Mouse (Mus musculus) heart, postnatal 4 days (tissue): ENCODE measurements around the gene Cd300a. TPM values are rescaled to one million over a fixed set of nuclear protein-coding genes. Genes with fewer than 3 reads are reported as not detected.

ENCODE experiments used
- DNase-seq: peaks from one replicate; pipeline ENCODE4 v3.0.0; 2021
- total RNA-seq, 2 experiments: library from RNA; stranded (reverse); gene quantifications; 2 replicates each; pipeline ENCODE4 v1.2.3; 2021

The Cd300a gene
- total RNA-seq, 2 experiments from 2014 or later, result 0.79 to 0.83 TPM

DNA sequence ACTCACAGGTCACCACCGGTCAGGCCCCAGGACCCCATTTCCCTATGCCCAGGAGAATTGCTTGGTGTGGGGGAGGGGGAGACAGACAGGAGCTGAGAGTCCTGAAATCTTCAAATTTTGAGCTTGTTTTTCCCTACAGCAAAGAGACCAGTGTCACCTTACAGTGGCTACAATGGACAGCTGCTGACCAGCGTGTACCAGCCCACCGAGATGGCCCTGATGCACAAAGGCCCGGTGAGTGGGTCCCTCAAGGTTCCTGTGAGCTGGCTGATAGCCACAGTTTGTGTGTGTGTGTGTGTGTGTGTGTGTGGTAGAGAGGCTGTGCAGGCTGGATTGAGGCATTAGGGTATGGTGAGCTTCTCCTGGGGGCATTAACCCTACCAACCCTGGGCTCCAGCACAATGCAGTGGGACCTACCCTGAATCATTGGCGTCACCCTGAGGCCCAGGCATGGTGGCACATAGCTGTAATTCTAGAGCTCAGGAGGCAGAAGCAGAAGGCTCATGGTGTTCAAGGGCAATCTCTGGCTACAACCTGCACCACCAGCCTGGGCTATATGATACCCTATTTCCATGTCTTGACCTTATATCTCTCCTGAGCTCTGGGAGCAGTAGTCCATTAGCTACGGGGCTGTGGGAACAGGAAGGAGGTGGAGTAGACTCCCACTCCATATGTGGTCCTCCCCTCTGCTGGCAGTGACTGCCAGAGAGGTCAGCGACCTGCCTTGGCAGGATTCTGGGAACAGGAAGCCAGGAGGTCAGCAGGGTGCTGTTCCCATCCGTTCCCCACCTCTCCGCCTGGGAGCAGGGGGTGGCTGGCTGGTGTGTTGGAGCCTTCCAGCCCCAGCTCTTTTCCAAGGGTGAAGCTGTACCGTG, 23.1 kb upstream of the Cd300a start:
- peak; percentile 67 for DNase-seq

DNA sequence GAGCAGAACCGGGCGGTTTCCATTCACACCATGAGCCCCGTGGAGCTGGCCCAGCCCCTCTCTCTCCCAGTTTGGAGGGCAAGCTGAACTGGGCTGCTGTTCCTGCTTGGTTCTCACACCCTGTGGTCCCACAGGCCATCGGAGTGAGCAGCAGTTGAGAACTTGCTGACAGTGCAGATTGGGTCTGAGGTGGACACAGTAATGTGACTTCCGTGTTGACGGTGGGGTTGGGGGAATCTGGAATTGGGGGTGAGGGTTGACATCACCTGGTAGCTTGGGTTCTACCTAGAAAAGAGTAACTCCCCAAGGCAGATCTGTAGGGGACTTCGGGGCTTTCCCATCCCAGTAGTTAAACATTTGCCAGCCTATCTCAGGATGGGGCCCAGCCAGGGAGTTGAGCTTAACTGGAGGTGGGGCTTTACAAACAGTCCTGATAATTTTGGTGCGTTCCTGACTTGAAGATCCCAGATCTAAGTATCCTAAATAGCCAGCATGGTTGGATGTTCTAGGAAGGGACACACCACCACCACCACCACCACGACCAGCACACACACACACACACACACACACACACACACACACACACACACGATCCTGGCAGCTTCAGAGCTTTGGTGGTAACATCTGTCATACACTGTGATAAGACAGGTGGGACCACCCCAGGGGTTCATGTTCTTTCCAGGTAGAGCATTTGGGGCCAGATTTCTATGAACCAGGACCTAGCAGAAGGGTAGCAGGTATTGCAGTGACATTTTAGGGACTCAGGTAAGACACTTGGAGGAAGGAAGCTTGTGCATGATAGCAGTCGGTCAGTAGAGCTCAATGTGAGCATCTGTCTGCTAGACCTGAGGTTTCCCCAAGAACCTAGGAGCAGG, 22.2 kb upstream of the Cd300a start:
- DNase-seq, result no peak

DNA sequence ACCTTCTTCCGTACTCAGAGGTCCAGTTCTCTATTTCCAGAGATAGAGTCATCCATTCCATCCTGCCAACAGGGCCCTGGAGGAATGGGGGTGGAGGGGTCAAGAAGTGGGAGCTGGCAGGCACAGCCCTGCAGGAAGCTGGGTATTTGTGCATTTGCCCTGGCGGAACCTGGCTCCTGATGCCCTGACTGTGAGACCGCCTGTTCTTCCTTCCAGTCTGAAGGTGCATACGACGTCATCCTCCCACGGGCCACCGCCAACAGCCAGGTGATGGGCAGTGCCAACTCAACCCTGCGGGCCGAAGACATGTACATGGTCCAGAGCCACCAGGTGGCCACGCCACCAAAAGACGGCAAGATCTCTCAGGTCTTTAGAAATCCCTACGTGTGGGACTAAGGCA, 21.6 kb upstream of the Cd300a start:
- DNase-seq, result no peak

DNA sequence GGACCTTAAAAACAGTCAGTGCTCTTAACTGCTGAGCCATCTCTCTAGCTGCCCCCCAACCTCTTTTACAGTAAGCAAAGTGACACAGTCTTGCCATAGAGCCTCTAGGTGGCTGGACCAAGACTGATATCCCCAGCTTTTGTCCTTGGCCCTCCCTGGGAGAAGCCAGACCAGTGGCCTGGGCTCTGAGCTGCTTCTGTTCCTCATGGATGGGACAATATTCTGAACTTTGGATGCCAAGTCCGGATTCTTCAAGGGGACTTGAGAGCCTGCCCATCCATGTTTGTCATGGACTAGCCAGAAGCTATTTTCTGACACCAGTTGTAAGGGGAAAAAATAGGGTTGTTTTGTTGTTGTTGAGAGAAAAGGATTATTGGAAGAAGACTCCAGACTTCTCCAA, 20.1 kb upstream of the Cd300a start:
- no peak for DNase-seq

GRCm38 (mm10) chr11:114871540-114871939, 18.3 kb upstream of the Cd300a start:
- DNase-seq, result no peak

GRCm38 (mm10) chr11:114873022-114873817, 16.6 kb upstream of the Cd300a start:
- peak; percentile 36 for DNase-seq

- DNase-seq, result no peak
Measured at GRCm38 (mm10) chr11:114874226-114875145, 15.4 kb upstream of the Cd300a start.

- no peak for DNase-seq
Measured at GRCm38 (mm10) chr11:114875301-114875801, 14.5 kb upstream of the Cd300a start.

GRCm38 (mm10) chr11:114876176-114876575, 13.7 kb upstream of the Cd300a start:
- DNase-seq, result no peak

GRCm38 (mm10) chr11:114876621-114877020, 13.2 kb upstream of the Cd300a start:
- no peak for DNase-seq

DNA sequence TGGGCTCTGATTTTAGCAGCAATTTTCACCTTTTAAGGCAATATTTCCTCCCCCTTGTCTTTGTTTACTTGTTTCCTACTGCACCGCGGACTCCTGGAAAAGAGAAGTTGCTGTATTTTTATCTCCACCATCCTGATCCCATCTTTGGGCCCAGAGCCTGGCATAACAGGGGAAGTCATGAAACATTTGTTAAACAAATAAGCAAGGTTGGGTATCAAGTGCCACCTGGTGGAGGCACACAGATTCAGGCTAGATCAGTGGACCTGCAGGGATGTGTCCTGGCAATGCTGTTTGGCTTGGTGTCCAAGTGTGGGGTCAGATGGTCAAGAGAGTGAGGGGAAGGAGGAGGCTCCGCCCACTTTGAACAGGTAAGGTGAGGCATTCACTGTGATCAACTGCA, 12.7 kb upstream of the Cd300a start:
- DNase-seq, result peak; percentile 71

DNA sequence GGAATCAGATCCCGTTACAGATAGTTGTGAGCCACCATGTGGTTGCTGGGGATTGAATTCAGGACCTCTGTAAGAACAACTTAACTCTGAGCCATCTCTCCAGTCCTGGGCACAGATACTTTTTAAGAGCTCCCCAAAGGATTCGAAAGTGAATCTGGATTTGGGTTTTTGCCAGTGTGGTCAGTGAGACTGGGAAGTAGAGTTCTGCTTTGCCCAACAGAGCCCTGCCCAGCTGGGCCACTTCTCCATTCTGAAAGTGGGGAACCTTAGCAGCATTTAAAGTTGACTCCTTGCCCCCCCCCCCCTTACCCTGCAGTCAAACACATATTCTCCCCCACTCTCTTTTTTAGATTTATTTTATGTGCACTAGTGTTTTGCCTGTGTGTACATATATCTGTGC, 10.2 kb upstream of the Cd300a start:
- no peak for DNase-seq

DNA sequence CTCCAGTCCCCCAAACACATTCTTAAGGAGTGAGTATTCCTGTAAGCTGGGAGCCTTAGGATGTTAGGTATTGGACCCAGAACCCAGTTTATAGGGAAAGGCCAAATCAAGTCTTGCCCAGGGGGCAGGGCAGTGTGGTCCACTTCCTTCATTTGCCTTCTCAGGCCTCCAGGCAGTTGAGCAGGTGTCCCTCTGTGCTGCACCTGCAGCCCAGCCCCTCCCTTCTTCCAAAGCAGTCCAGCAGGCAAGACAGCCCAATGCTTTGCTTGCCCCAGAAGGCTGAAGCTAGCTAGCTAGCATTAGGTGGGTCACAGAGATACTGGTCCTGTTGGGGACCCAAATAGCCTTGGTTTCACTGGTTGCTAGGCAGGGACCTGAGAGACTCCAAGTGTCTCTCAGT, 9.7 kb upstream of the Cd300a start:
- DNase-seq, result no peak

GRCm38 (mm10) chr11:114880589-114880988, 9.3 kb upstream of the Cd300a start:
- peak; percentile 63 for DNase-seq

- DNase-seq, result no peak
Measured at GRCm38 (mm10) chr11:114883251-114883789, 6.5 kb upstream of the Cd300a start.

GRCm38 (mm10) chr11:114884380-114885100, 5.3 kb upstream of the Cd300a start:
- DNase-seq, result peak; percentile 40

- no peak for DNase-seq
Measured at GRCm38 (mm10) chr11:114890542-114890941, 701 bp downstream of the Cd300a start.

DNA sequence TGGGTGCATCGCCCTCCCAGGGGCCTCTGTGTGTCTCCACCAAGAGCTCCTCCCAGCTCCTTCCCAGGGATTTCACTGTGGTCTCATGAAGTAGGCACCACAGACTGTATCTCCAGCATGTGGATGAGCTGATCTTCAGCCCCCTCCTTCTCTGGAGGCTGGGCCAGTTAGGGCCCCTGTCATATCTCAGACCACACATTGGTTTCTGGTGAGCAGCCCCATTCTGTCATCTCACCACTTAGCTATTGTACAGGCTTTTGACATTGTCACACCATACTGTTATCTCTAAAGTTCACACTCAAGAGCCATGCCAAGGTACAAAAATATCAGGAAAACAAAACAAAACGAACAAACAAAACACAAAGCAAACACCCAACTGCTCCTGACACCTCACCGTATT, 6.2 kb downstream of the Cd300a start:
- DNase-seq, result no peak

GRCm38 (mm10) chr11:114898026-114898425, 8.2 kb downstream of the Cd300a start:
- DNase-seq, result no peak

DNA sequence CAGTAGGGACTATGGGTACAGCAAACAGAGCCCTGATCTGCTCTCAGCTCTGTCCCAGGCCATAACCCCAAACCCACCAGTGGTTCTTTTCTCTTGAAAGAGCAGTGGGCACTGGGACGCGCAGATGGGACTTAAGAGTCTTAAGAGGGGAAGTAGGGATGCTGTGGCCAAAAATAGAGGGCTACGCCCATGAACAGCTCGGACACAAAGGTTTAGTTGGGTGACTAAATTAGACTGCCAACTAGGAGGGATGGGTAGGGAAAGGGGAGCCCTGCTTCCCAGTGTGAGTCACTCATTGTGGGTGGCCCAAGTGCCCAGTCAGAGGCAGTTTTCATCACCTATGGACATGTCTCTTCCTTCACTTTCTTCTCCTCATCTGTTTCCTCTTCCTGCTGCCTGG, 13.4 kb downstream of the Cd300a start:
- DNase-seq, result no peak
